Mouse (Mus musculus): ENCODE data around the gene Nek10.

DNA sequence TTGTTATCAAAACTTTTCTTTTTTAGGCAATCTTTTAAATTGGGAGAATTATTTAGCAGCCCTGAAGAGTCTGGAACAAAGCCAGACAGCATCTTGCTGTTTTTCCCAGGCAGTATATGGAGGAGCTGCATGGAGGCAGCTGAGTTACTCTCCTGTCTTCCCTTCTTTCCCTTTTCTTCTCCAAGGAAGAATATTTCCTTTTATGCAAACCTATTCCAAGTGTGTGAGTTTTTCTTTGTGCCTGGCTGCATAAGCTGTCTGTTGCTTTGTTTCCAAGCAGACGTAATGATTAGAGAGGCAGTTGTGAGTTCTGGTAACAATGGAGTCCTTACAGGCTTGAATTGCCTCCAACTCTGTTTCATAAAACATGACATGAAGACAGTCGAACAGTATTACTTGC is 131.8 kb downstream of the Nek10 start:
- TF ChIP-seq POLR2A (IDR thresholded peaks at IDR 0.05; ENCODE audit: control insufficient read depth, extremely low read depth, insufficient read depth, low read length, poor library complexity) = no peak
- no peak for TF ChIP-seq CTCF (IDR thresholded peaks at IDR 0.05; ENCODE audit: borderline replicate concordance, control insufficient read depth, extremely low read depth, insufficient read depth, low read length, poor library complexity)

All from thymus, adult 2 months (tissue).